Mouse (Mus musculus) myocyte (in vitro differentiated cells): ENCODE results near the gene Hint1. TPM values are rescaled to one million over a fixed set of nuclear protein-coding genes. Genes with fewer than 3 reads are reported as not detected.
"Not testable (repeated sequence)": the region's sequence is repeated elsewhere in the genome, so short reads cannot be mapped to it uniquely, and the experiment has no call there.

Experiments used
- H3K27me3 ChIP-seq: one replicate; pipeline ENCODE4 v1.6.1; 2011; ENCODE audit not compliant: control insufficient read depth, insufficient read depth, insufficient read length
- H3K36me3 ChIP-seq: one replicate; pipeline ENCODE4 v1.6.1; 2011; ENCODE audit not compliant: control insufficient read depth, insufficient read depth
- H3K4me2 ChIP-seq: one replicate; pipeline ENCODE4 v1.6.1; 2011; ENCODE audit warnings: low read depth, control low read depth
- H3K4me3 ChIP-seq: one replicate; pipeline ENCODE4 v1.5.1; 2011; ENCODE audit warnings: mild to moderate bottlenecking, control low read depth, moderate library complexity
- H3K79me2 ChIP-seq: one replicate; pipeline ENCODE4 v1.6.1; 2011; ENCODE audit not compliant: control insufficient read depth, insufficient read depth
- H3ac ChIP-seq: one replicate; pipeline ENCODE4 v1.6.1; 2011; ENCODE audit not compliant: control insufficient read depth, insufficient read length
- CEBPB ChIP-seq: IDR thresholded peaks from 2 replicates; pipeline ENCODE4 v1.6.1; 2011; ENCODE audit warnings: mild to moderate bottlenecking, moderate library complexity; ENCODE audit not compliant: poor library complexity, insufficient read depth, severe bottlenecking
- E2F4 ChIP-seq: IDR thresholded peaks from one replicate; pipeline ENCODE4 v1.6.1; 2011; ENCODE audit warnings: mild to moderate bottlenecking, control low read depth, moderate library complexity; ENCODE audit not compliant: insufficient read depth
- MAX ChIP-seq: IDR thresholded peaks from one replicate; pipeline ENCODE4 v1.6.1; 2011; ENCODE audit warnings: low read depth, mild to moderate bottlenecking, control low read depth
- MYOD1 ChIP-seq, 3 experiments: IDR thresholded peaks; one replicate each; pipeline ENCODE4 v1.6.1; 2011; ENCODE audit warnings: control low read depth in 2 of 3, low read depth in 2 of 3, mild to moderate bottlenecking in 2 of 3, moderate library complexity in 1 of 3; ENCODE audit not compliant: insufficient read length in 2 of 3, control insufficient read depth in 1 of 3
- MYOG ChIP-seq, 3 experiments: IDR thresholded peaks; one replicate each; pipeline ENCODE4 v1.6.1; 2011; ENCODE audit warnings: control low read depth in 2 of 3, low read depth in 2 of 3, mild to moderate bottlenecking in 2 of 3; ENCODE audit not compliant: insufficient read length in 2 of 3, control insufficient read depth in 1 of 3, insufficient read depth in 1 of 3
- POLR2A ChIP-seq: IDR thresholded peaks from one replicate; pipeline ENCODE4 v1.6.1; 2011; ENCODE audit warnings: low read depth, mild to moderate bottlenecking, control low read depth, moderate library complexity; ENCODE audit not compliant: insufficient read length
- POLR2AphosphoS2 ChIP-seq: IDR thresholded peaks from one replicate; pipeline ENCODE4 v1.6.1; 2011; ENCODE audit warnings: low read depth, control low read depth; ENCODE audit not compliant: insufficient read length
- REST ChIP-seq: IDR thresholded peaks from one replicate; pipeline ENCODE4 v1.6.1; 2011; ENCODE audit warnings: mild to moderate bottlenecking, control low read depth, moderate library complexity; ENCODE audit not compliant: insufficient read depth, insufficient read length
- SRF ChIP-seq: IDR thresholded peaks from one replicate; pipeline ENCODE4 v1.6.1; 2011; ENCODE audit warnings: low read depth; ENCODE audit not compliant: control insufficient read depth, insufficient read length
- TCF12 ChIP-seq: IDR thresholded peaks from one replicate; pipeline ENCODE4 v1.6.1; 2011; ENCODE audit warnings: mild to moderate bottlenecking, control low read depth; ENCODE audit not compliant: poor library complexity, insufficient read depth, severe bottlenecking
- TCF3 ChIP-seq: IDR thresholded peaks from one replicate; pipeline ENCODE4 v1.6.1; 2011; ENCODE audit warnings: low read depth, control low read depth; ENCODE audit not compliant: insufficient read length
- USF1 ChIP-seq: IDR thresholded peaks from one replicate; pipeline ENCODE4 v1.6.1; 2011; ENCODE audit warnings: low read depth, mild to moderate bottlenecking, control low read depth, moderate library complexity
- polyA plus RNA-seq: library from polyadenylated mRNA; unstranded; fragments of >200 nt; fragmentation: generic; extraction: Trizol; gene quantifications from one replicate; pipeline ENCODE4 v1.2.1, GENCODE M21; 2012; ENCODE audit warnings: missing spikeins

Gene Hint1
- polyA plus RNA-seq, 1 experiment = 860 TPM

DNA sequence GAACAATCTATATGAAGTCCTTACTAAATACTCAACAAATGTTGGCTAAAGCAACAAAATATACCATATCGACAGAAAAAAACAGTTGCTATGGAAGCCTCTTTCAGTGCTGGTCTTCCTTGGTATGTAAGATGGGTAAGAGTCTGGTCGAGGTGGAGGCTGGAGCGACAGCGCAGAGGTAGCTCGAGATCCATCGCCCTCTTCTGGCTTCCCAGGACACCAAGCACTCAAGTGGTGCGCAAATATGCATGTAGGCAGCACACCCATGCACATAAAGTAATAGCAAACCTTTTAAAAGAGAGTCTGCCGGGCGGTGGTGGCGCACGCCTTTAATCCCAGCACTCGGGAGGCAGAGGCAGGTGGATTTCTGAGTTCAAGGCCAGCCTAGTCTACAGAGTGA, 14.5 kb upstream of the Hint1 start:
- H3ac ChIP-seq = no peak overlapping the region
- no peaks in the 10 kb centered on the region for H3K27me3 ChIP-seq
- no peaks in the 10 kb centered on the region for H3K36me3 ChIP-seq
- TF ChIP-seq USF1 (no peak), TCF3 (no peak), E2F4 (no peak), TCF12 (no peak), REST (no peak), MAX (no peak), MYOG (IDR thresholded peaks at IDR 0.05; ENCODE audit: control insufficient read depth in 1 of 3, insufficient read depth in 1 of 3, insufficient read length in 2 of 3, low read depth in 2 of 3) (no peak), MYOD1 (IDR thresholded peaks at IDR 0.05; ENCODE audit: control insufficient read depth in 1 of 3, insufficient read length in 2 of 3, low read depth in 2 of 3) (no peak), SRF (no peak), CEBPB (no peak), POLR2A (no peak), POLR2AphosphoS2 (no peak)
- no peak overlapping the region for H3K4me3 ChIP-seq
- H3K79me2 ChIP-seq = no peaks in the 10 kb centered on the region
- H3K4me2 ChIP-seq = no peak overlapping the region

DNA sequence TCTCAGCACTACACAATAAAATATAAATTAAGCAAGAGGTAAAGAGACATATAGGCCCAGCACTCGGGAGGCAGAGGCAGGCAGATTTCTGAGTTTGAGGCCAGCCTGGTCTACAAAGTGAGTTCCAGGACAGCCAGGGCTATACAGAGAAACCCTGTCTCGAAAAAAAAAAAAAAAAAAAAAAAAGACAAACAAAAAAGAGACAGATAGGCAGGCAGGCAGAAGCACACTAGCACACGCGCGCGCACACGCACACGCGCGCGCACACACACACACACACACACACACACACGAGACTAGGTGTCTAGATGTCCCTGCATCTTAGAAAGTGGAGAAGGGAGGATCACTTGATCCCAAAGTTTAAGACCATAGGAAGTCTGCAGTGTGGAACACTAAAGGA, 7.3 kb upstream of the Hint1 start:
- not testable (repeated sequence) for H3ac ChIP-seq, H3K36me3 ChIP-seq, H3K27me3 ChIP-seq, H3K79me2 ChIP-seq
- H3K4me2 ChIP-seq = peak overlapping the region; percentile 78
- peak overlapping the region; percentile 45 for H3K4me3 ChIP-seq

DNA sequence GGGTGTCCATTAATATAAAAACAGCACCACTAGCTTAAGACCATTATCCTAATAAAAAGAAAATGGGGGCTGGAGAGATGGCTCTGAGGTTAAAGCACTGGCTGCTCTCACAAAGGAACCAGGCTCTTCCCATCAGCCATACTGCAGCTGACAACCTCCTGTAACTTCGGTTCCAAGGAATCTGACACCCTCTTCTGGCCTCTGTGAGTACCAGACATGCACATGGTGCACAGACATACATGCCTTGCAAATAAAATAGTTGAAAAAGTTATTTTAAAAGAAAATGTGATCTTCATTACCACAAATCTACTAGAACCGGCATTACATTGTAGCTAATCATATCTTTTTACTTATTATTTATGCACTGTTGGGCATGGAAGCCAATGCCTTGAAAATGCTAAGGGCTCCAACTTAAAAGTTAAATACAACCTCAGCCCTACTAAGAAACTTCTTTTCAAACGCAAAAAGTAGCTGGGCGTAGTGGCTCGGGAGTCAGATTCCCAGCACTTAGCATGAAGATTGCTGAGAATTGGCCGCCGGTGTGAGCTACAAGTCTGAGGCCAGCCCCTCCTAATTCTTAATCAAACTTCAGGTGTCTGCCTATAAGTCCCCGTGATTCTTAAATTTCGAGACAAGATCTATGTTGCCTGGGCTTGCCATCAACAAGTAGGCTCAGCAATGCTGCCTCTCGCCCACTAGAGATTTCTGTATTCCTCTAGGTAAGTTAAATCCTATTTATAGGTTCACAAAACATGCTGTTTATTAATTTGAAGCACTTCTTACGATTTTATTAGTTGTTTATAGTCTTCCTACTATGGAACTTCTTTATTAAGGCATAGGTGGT, 6.6 kb upstream of the Hint1 start:
- no peaks in the 10 kb centered on the region for H3K36me3 ChIP-seq
- TF ChIP-seq POLR2AphosphoS2 (no peak), MYOD1 (IDR thresholded peaks at IDR 0.05; ENCODE audit: control insufficient read depth in 1 of 3, insufficient read length in 2 of 3, low read depth in 2 of 3) (peak in 1 of 3 experiments; percentile 12), REST (no peak)
- H3K27me3 ChIP-seq = no peaks in the 10 kb centered on the region

GRCm38 (mm10) chr11:54860256-54861038, 5.7 kb upstream of the Hint1 start, which contains the start of gene Lyrm7:
Gene Lyrm7, minus strand, starts transcription at chr11:54860916.
- H3K4me3 ChIP-seq = peak within 1 kb of the TSS; percentile 45
- no peaks in the 10 kb centered on the region for H3K36me3 ChIP-seq
- H3ac ChIP-seq = peak within 1 kb of the TSS; percentile 31
- H3K27me3 ChIP-seq = no peaks in the 10 kb centered on the region
- H3K79me2 ChIP-seq = no peaks in the 10 kb centered on the region
- H3K4me2 ChIP-seq = peak within 1 kb of the TSS; percentile 93
- TF ChIP-seq MYOG (IDR thresholded peaks at IDR 0.05; ENCODE audit: control insufficient read depth in 1 of 3, insufficient read depth in 1 of 3, insufficient read length in 2 of 3, low read depth in 2 of 3) = no peak
- TF ChIP-seq CEBPB = no peak
- no peak for TF ChIP-seq REST
- no peak for TF ChIP-seq TCF3
- no peak for TF ChIP-seq SRF
- peak; percentile 65 for TF ChIP-seq POLR2A

More for the DNA sequence above, 6.6 kb upstream of the Hint1 start:
- H3K4me3 ChIP-seq = peak overlapping the region; percentile 45
- H3K79me2 ChIP-seq = no peaks in the 10 kb centered on the region
- peak overlapping the region; percentile 78 for H3K4me2 ChIP-seq
- H3ac ChIP-seq = peak overlapping the region; percentile 31

GRCm38 (mm10) chr11:54861471-54862420, 4.4 kb upstream of the Hint1 start:
- Histone ChIP-seq H3K36me3 (no peaks in the 10 kb centered on the region), H3K27me3 (no peaks in the 10 kb centered on the region), H3K4me3 (peak overlapping the region; percentile 45), H3K4me2 (peak overlapping the region; percentile 93), H3K79me2 (peaks cover 1% of the 10 kb centered on the region), H3ac (no peak overlapping the region)
- TF ChIP-seq TCF12 (no peak), TCF3 (no peak), USF1 (no peak), REST (no peak), MAX (no peak), POLR2AphosphoS2 (no peak), SRF (no peak), CEBPB (no peak)
